Mouse (Mus musculus) limb, embryonic 10.5 days (tissue): Measurements from ENCODE around the gene M6pr. TPM values are rescaled to one million over a fixed set of nuclear protein-coding genes. Genes with fewer than 3 reads are reported as not detected.

Source experiments
- DNase-seq: peaks from one replicate; pipeline ENCODE4 v3.0.0-alpha.2; 2017; ENCODE audit warnings: low spot score
- H3K27ac ChIP-seq: fragments of 300-500 bp; sonication (generic); 2 replicates; pipeline ENCODE4 v1.5.1; 2016; ENCODE audit warnings: mild to moderate bottlenecking
- H3K27me3 ChIP-seq: fragments of 300-500 bp; sonication (generic); 2 replicates; pipeline ENCODE4 v1.6.1; 2016; ENCODE audit warnings: low read depth, mild to moderate bottlenecking; ENCODE audit not compliant: poor library complexity, severe bottlenecking
- H3K36me3 ChIP-seq: fragments of 300-500 bp; sonication (generic); 2 replicates; pipeline ENCODE4 v1.6.1; 2016; ENCODE audit warnings: mild to moderate bottlenecking, moderate library complexity
- H3K4me1 ChIP-seq: fragments of 300-500 bp; sonication (generic); 2 replicates; pipeline ENCODE4 v1.6.1; 2016
- H3K4me3 ChIP-seq: fragments of 300-500 bp; sonication (generic); 2 replicates; pipeline ENCODE4 v1.5.1; 2016; ENCODE audit warnings: mild to moderate bottlenecking, moderate library complexity
- H3K9me3 ChIP-seq: fragments of 300-500 bp; sonication (generic); replicated peaks from 2 replicates; pipeline ENCODE4 v1.6.1; 2016; ENCODE audit warnings: mild to moderate bottlenecking
- WGBS: fragments of 180-500 bp; shearing (Covaris S2); methylation state at CpG from one replicate; pipeline ENCODE4 v1.1.7; 2016; 5-methylcytosine and 5-hydroxymethylcytosine counted together
- polyA plus RNA-seq: library from polyadenylated mRNA; unstranded; fragments of >200 nt; fragmentation: Nextera tagmentation; extraction: Ambion mirVana; gene quantifications from 2 replicates; pipeline ENCODE4 v1.2.1, GENCODE M21; 2016

Gene M6pr
- polyA plus RNA-seq, 1 experiment from 2014 or later = 85.7 TPM

- Histone ChIP-seq H3K4me3 (no peak overlapping the region), H3K27me3 (no peaks in the 10 kb centered on the region), H3K9me3 (no peaks in the 10 kb centered on the region), H3K27ac (no peak overlapping the region), H3K36me3 (no peaks in the 10 kb centered on the region), H3K4me1 (peaks cover 23% of the 10 kb centered on the region)
- DNase-seq = no peak
- WGBS = 90% methylated on average over 4 of the region's 4 CpGs
These were observed 5.9 kb upstream of the M6pr start for GRCm38 (mm10) chr6:122302661-122303060.

GRCm38 (mm10) chr6:122303526-122303925, 5.0 kb upstream of the M6pr start:
- peak; percentile 43 for DNase-seq
- peak overlapping the region; percentile 74 for H3K27ac ChIP-seq

GRCm38 (mm10) chr6:122304355-122304754, 4.2 kb upstream of the M6pr start:
- H3K4me1 ChIP-seq = peaks cover 14% of the 10 kb centered on the region
- no peaks in the 10 kb centered on the region for H3K36me3 ChIP-seq
- peak overlapping the region; percentile 26; the same call in 1 of the 2 replicates for H3K27ac ChIP-seq
- no peaks in the 10 kb centered on the region for H3K27me3 ChIP-seq
- DNase-seq = peak; percentile 90
- WGBS = 32% methylated on average over 6 of the region's 6 CpGs
- no peaks in the 10 kb centered on the region for H3K9me3 ChIP-seq
- no peak overlapping the region for H3K4me3 ChIP-seq

More at GRCm38 (mm10) chr6:122303526-122303925, 5.0 kb upstream of the M6pr start:
- WGBS = 86% methylated on average over 9 of the region's 9 CpGs
- no peaks in the 10 kb centered on the region for H3K9me3 ChIP-seq
- no peak overlapping the region for H3K4me3 ChIP-seq
- peaks cover 14% of the 10 kb centered on the region for H3K4me1 ChIP-seq
- no peaks in the 10 kb centered on the region for H3K27me3 ChIP-seq
- no peaks in the 10 kb centered on the region for H3K36me3 ChIP-seq

- 87% methylated on average over 12 of the region's 12 CpGs for WGBS
These were observed 3.5 kb upstream of the M6pr start for GRCm38 (mm10) chr6:122304790-122305555.

GRCm38 (mm10) chr6:122306707-122307106, 1.8 kb upstream of the M6pr start:
- Histone ChIP-seq H3K36me3 (no peaks in the 10 kb centered on the region), H3K4me3 (no peak overlapping the region), H3K4me1 (peaks cover 27% of the 10 kb centered on the region), H3K27ac (no peak overlapping the region), H3K27me3 (no peaks in the 10 kb centered on the region), H3K9me3 (no peaks in the 10 kb centered on the region)
- no peak for DNase-seq
- WGBS = 94% methylated on average over 4 of the region's 4 CpGs

More at GRCm38 (mm10) chr6:122304790-122305555, 3.5 kb upstream of the M6pr start:
- Histone ChIP-seq H3K27me3 (no peaks in the 10 kb centered on the region), H3K36me3 (no peaks in the 10 kb centered on the region), H3K27ac (peak overlapping the region; percentile 26; the same call in 1 of the 2 replicates), H3K4me1 (peaks cover 18% of the 10 kb centered on the region), H3K9me3 (no peaks in the 10 kb centered on the region), H3K4me3 (no peak overlapping the region)
- no peak for DNase-seq

- no peaks in the 10 kb centered on the region for H3K9me3 ChIP-seq
- 73% methylated on average over 6 of the region's 6 CpGs for whole genome bisulfite sequencing
- H3K36me3 ChIP-seq = peaks cover 13% of the 10 kb centered on the region
- H3K4me3 ChIP-seq = peak overlapping the region; percentile 81
- H3K27ac ChIP-seq = peak overlapping the region; percentile 84
- no peak for DNase-seq
- H3K4me1 ChIP-seq = peaks cover 27% of the 10 kb centered on the region
- no peaks in the 10 kb centered on the region for H3K27me3 ChIP-seq
These were observed 400 bp upstream of the M6pr start for GRCm38 (mm10) chr6:122308136-122308504.

- peaks cover 27% of the 10 kb centered on the region for H3K36me3 ChIP-seq
- DNase-seq = no peak
- peak overlapping the region; percentile 81 for H3K4me3 ChIP-seq
- no peaks in the 10 kb centered on the region for H3K27me3 ChIP-seq
- peak overlapping the region; percentile 84 for H3K27ac ChIP-seq
- peaks cover 16% of the 10 kb centered on the region for H3K4me1 ChIP-seq
- WGBS = 19% methylated on average over 11 of the region's 11 CpGs
- no peaks in the 10 kb centered on the region for H3K9me3 ChIP-seq
These were observed 983 bp downstream of the M6pr start for GRCm38 (mm10) chr6:122309446-122309960.

GRCm38 (mm10) chr6:122310187-122310820, 1.8 kb downstream of the M6pr start:
- Histone ChIP-seq H3K36me3 (peaks cover 35% of the 10 kb centered on the region), H3K9me3 (no peaks in the 10 kb centered on the region), H3K4me1 (peaks cover 16% of the 10 kb centered on the region), H3K27me3 (no peaks in the 10 kb centered on the region), H3K27ac (no peak overlapping the region), H3K4me3 (peak overlapping the region; percentile 81)
- no peak for DNase-seq
- WGBS = 79% methylated on average over 5 of the region's 5 CpGs

GRCm38 (mm10) chr6:122318726-122319125, 10.2 kb downstream of the M6pr start:
- H3K27me3 ChIP-seq = no peaks in the 10 kb centered on the region
- WGBS = 95% methylated on average over 1 of the region's 1 CpGs
- no peaks in the 10 kb centered on the region for H3K4me1 ChIP-seq

GRCm38 (mm10) chr6:122325361-122325975, 16.9 kb downstream of the M6pr start:
- DNase-seq = no peak
- Histone ChIP-seq H3K4me3 (no peak overlapping the region), H3K27ac (no peak overlapping the region), H3K36me3 (peaks cover 94% of the 10 kb centered on the region), H3K4me1 (no peaks in the 10 kb centered on the region), H3K27me3 (no peaks in the 10 kb centered on the region), H3K9me3 (no peaks in the 10 kb centered on the region)
- WGBS = 90% methylated on average over 6 of the region's 6 CpGs

More at GRCm38 (mm10) chr6:122318726-122319125, 10.2 kb downstream of the M6pr start:
- Histone ChIP-seq H3K4me3 (no peak overlapping the region), H3K9me3 (no peaks in the 10 kb centered on the region), H3K36me3 (peaks cover 99% of the 10 kb centered on the region), H3K27ac (no peak overlapping the region)
- no peak for DNase-seq

- 94% methylated on average over 13 of the region's 13 CpGs for WGBS
- H3K4me3 ChIP-seq = no peak overlapping the region
- no peaks in the 10 kb centered on the region for H3K9me3 ChIP-seq
- no peak for DNase-seq
- no peak overlapping the region for H3K27ac ChIP-seq
- H3K27me3 ChIP-seq = no peaks in the 10 kb centered on the region
- H3K4me1 ChIP-seq = peaks cover 8% of the 10 kb centered on the region
- peaks cover 83% of the 10 kb centered on the region for H3K36me3 ChIP-seq
These were observed 24.6 kb downstream of the M6pr start for GRCm38 (mm10) chr6:122333081-122333612.

GRCm38 (mm10) chr6:122334786-122335340, 26.3 kb downstream of the M6pr start:
- H3K36me3 ChIP-seq = peaks cover 66% of the 10 kb centered on the region
- H3K27me3 ChIP-seq = no peaks in the 10 kb centered on the region
- WGBS = 92% methylated on average over 7 of the region's 7 CpGs
- peaks cover 15% of the 10 kb centered on the region for H3K4me1 ChIP-seq
- H3K27ac ChIP-seq = no peak overlapping the region
- no peak for DNase-seq
- H3K9me3 ChIP-seq = no peaks in the 10 kb centered on the region
- H3K4me3 ChIP-seq = no peak overlapping the region
